Mouse (Mus musculus): ENCODE measurements at regions not wholly inside any gene's neighbourhood (a gene's known extent, or its start where the extent isn't known, plus 50 kb on each side); places are given as distances from the start of the nearest gene placed in this dataset.
A peak's percentile ranks its signal among the peaks of the same experiment; 100 is the strongest.

GRCm38 (mm10) chr1:158097500-158097899 is 258.6 kb downstream of the Brinp2 start:
- ATAC-seq (ENCODE audit: low FRiP score) = no peak
- Histone ChIP-seq H3K27ac (ENCODE audit: low read depth, low read length) (no peak overlapping the region), H3K4me2 (ENCODE audit: low read depth, low read length, poor library complexity, severe bottlenecking) (no peak overlapping the region), H3K4me3 (ENCODE audit: low read depth, low read length) (no peak overlapping the region), H3K36me3 (ENCODE audit: insufficient read depth, low read length) (no peaks in the 10 kb centered on the region), H3K4me1 (ENCODE audit: insufficient read depth, low read length) (no peaks in the 10 kb centered on the region), H3K9ac (replicated peaks; ENCODE audit: low read length, poor library complexity, severe bottlenecking) (no peak overlapping the region), H3K27me3 (ENCODE audit: insufficient read depth, low read length) (no peaks in the 10 kb centered on the region), H3K9me3 (ENCODE audit: low read length) (no peaks in the 10 kb centered on the region)
- no peak for DNase-seq (ENCODE audit: low spot score)
- no peak for TF ChIP-seq CTCF (IDR thresholded peaks at IDR 0.05)
- WGBS = 75% methylated on average over 4 of the region's 4 CpGs

GRCm38 (mm10) chr1:158119708-158120107 is 236.4 kb downstream of the Brinp2 start:
- Histone ChIP-seq H3K9ac (replicated peaks; ENCODE audit: low read length, poor library complexity, severe bottlenecking) (no peak overlapping the region), H3K9me3 (ENCODE audit: low read length) (no peaks in the 10 kb centered on the region), H3K27me3 (ENCODE audit: insufficient read depth, low read length) (no peaks in the 10 kb centered on the region), H3K4me2 (ENCODE audit: low read depth, low read length, poor library complexity, severe bottlenecking) (no peak overlapping the region), H3K27ac (ENCODE audit: low read depth, low read length) (no peak overlapping the region), H3K4me3 (ENCODE audit: low read depth, low read length) (no peak overlapping the region), H3K36me3 (ENCODE audit: insufficient read depth, low read length) (no peaks in the 10 kb centered on the region), H3K4me1 (ENCODE audit: insufficient read depth, low read length) (no peaks in the 10 kb centered on the region)
- ATAC-seq (ENCODE audit: low FRiP score) (no peak), DNase-seq (ENCODE audit: low spot score) (no peak)
- TF ChIP-seq CTCF (IDR thresholded peaks at IDR 0.05) = no peak
- 96% methylated on average over 2 of the region's 2 CpGs for WGBS

GRCm38 (mm10) chr1:158124902-158125301 is 231.2 kb downstream of the Brinp2 start:
- TF ChIP-seq CTCF (IDR thresholded peaks at IDR 0.05) = no peak
- Histone ChIP-seq H3K9me3 (ENCODE audit: low read length) (no peaks in the 10 kb centered on the region), H3K4me2 (ENCODE audit: low read depth, low read length, poor library complexity, severe bottlenecking) (no peak overlapping the region), H3K27me3 (ENCODE audit: insufficient read depth, low read length) (no peaks in the 10 kb centered on the region), H3K4me1 (ENCODE audit: insufficient read depth, low read length) (no peaks in the 10 kb centered on the region), H3K9ac (replicated peaks; ENCODE audit: low read length, poor library complexity, severe bottlenecking) (no peak overlapping the region), H3K36me3 (ENCODE audit: insufficient read depth, low read length) (no peaks in the 10 kb centered on the region), H3K27ac (ENCODE audit: low read depth, low read length) (no peak overlapping the region), H3K4me3 (ENCODE audit: low read depth, low read length) (no peak overlapping the region)
- DNase-seq (ENCODE audit: low spot score) (no peak), ATAC-seq (ENCODE audit: low FRiP score) (no peak)
- 70% methylated on average over 3 of the region's 3 CpGs for WGBS

- Histone ChIP-seq H3K36me3 (ENCODE audit: insufficient read depth, low read length) (no peaks in the 10 kb centered on the region), H3K4me2 (ENCODE audit: low read depth, low read length, poor library complexity, severe bottlenecking) (no peak overlapping the region), H3K27ac (ENCODE audit: low read depth, low read length) (no peak overlapping the region), H3K4me3 (ENCODE audit: low read depth, low read length) (no peak overlapping the region), H3K9me3 (ENCODE audit: low read length) (no peaks in the 10 kb centered on the region), H3K4me1 (ENCODE audit: insufficient read depth, low read length) (no peaks in the 10 kb centered on the region), H3K9ac (replicated peaks; ENCODE audit: low read length, poor library complexity, severe bottlenecking) (no peak overlapping the region), H3K27me3 (ENCODE audit: insufficient read depth, low read length) (no peaks in the 10 kb centered on the region)
- 87% methylated on average over 2 of the region's 2 CpGs for WGBS
- DNase-seq (ENCODE audit: low spot score) = no peak
- TF ChIP-seq CTCF (IDR thresholded peaks at IDR 0.05) = no peak
- ATAC-seq (ENCODE audit: low FRiP score) = no peak
These were observed 229.9 kb downstream of the Brinp2 start for GRCm38 (mm10) chr1:158126272-158126671.

- no peaks in the 10 kb centered on the region for H3K4me1 ChIP-seq (ENCODE audit: insufficient read depth, low read length)
- H3K27ac ChIP-seq (ENCODE audit: low read depth, low read length) = no peak overlapping the region
- H3K4me3 ChIP-seq (ENCODE audit: low read depth, low read length) = no peak overlapping the region
- WGBS = 88% methylated on average over 3 of the region's 3 CpGs
- H3K9ac ChIP-seq (replicated peaks; ENCODE audit: low read length, poor library complexity, severe bottlenecking) = no peak overlapping the region
- no peaks in the 10 kb centered on the region for H3K36me3 ChIP-seq (ENCODE audit: insufficient read depth, low read length)
- no peak for TF ChIP-seq CTCF (IDR thresholded peaks at IDR 0.05)
- DNase-seq (ENCODE audit: low spot score) (no peak), ATAC-seq (ENCODE audit: low FRiP score) (no peak)
- no peaks in the 10 kb centered on the region for H3K9me3 ChIP-seq (ENCODE audit: low read length)
- no peaks in the 10 kb centered on the region for H3K27me3 ChIP-seq (ENCODE audit: insufficient read depth, low read length)
- no peak overlapping the region for H3K4me2 ChIP-seq (ENCODE audit: low read depth, low read length, poor library complexity, severe bottlenecking)
These were observed 226.8 kb downstream of the Brinp2 start for GRCm38 (mm10) chr1:158129243-158129770.

GRCm38 (mm10) chr1:158147525-158147924 is 208.6 kb downstream of the Brinp2 start:
- Histone ChIP-seq H3K4me1 (ENCODE audit: insufficient read depth, low read length) (peaks cover 4% of the 10 kb centered on the region; the same call in 1 of the 2 replicates), H3K36me3 (ENCODE audit: insufficient read depth, low read length) (no peaks in the 10 kb centered on the region), H3K4me3 (ENCODE audit: low read depth, low read length) (no peak overlapping the region), H3K9ac (replicated peaks; ENCODE audit: low read length, poor library complexity, severe bottlenecking) (no peak overlapping the region), H3K9me3 (ENCODE audit: low read length) (no peaks in the 10 kb centered on the region), H3K27me3 (ENCODE audit: insufficient read depth, low read length) (no peaks in the 10 kb centered on the region), H3K4me2 (ENCODE audit: low read depth, low read length, poor library complexity, severe bottlenecking) (no peak overlapping the region), H3K27ac (ENCODE audit: low read depth, low read length) (peak overlapping the region; percentile 18; the same call in 1 of the 2 replicates)
- 6% methylated on average over 3 of the region's 3 CpGs for WGBS
- ATAC-seq (ENCODE audit: low FRiP score) (no peak), DNase-seq (ENCODE audit: low spot score) (peak; percentile 78)
- peak; percentile 29; the same call in 1 of the 2 replicates for TF ChIP-seq CTCF (IDR thresholded peaks at IDR 0.05)

All from midbrain, postnatal 0 days (tissue).